Mouse (Mus musculus): ENCODE data around the gene Gsg1. TPM values are rescaled to one million over a fixed set of nuclear protein-coding genes. Genes with fewer than 3 reads are reported as not detected.

Gsg1 gene
- polyA plus RNA-seq, 1 experiment from 2014 or later, result 0.74 TPM

GRCm38 (mm10) chr6:135245586-135245985 is 8.6 kb downstream of the Gsg1 start:
- no peak overlapping the region for H3K27ac ChIP-seq (replicated peaks in 1 of 2; ENCODE audit: control insufficient read depth in 1 of 2, insufficient read depth in 1 of 2, low read depth in 2 of 2, low read length in 2 of 2)
- 74% methylated on average over 8 of the region's 8 CpGs for WGBS
- no peaks in the 10 kb centered on the region for H3K27me3 ChIP-seq (ENCODE audit: control insufficient read depth, insufficient read depth, low read length)
- no peaks in the 10 kb centered on the region for H3K9me3 ChIP-seq (ENCODE audit: control insufficient read depth, low read length)
- peaks cover 18 to 19% of the 10 kb centered on the region in 2 experiments for H3K4me1 ChIP-seq (ENCODE audit: control insufficient read depth in 2 of 2, insufficient read depth in 2 of 2, low read length in 2 of 2)
- no peak overlapping the region for H3K4me2 ChIP-seq (ENCODE audit: low read length)
- ATAC-seq (ENCODE audit: insufficient number of reproducible peaks, insufficient read depth, low FRiP score, low read depth), result no peak
- no peaks in the 10 kb centered on the region for H3K36me3 ChIP-seq (ENCODE audit: control insufficient read depth, insufficient read depth, low read length)
- no peak overlapping the region for H3K4me3 ChIP-seq (ENCODE audit: control insufficient read depth in 1 of 2, insufficient read depth in 1 of 2, low read depth in 1 of 2, low read length in 2 of 2)
- H3K9ac ChIP-seq (ENCODE audit: low read length), result no peak overlapping the region

GRCm38 (mm10) chr6:135240361-135240760 is 13.8 kb downstream of the Gsg1 start:
- H3K27me3 ChIP-seq (ENCODE audit: control insufficient read depth, insufficient read depth, low read length), result no peaks in the 10 kb centered on the region
- WGBS, result 85% methylated on average over 8 of the region's 8 CpGs

GRCm38 (mm10) chr6:135238211-135238610 is 15.9 kb downstream of the Gsg1 start:
- no peak overlapping the region for H3K9ac ChIP-seq (ENCODE audit: low read length)
- no peak overlapping the region for H3K4me3 ChIP-seq (ENCODE audit: control insufficient read depth in 1 of 2, insufficient read depth in 1 of 2, low read depth in 1 of 2, low read length in 2 of 2)
- no peaks in the 10 kb centered on the region for H3K27me3 ChIP-seq (ENCODE audit: control insufficient read depth, insufficient read depth, low read length)
- H3K4me2 ChIP-seq (ENCODE audit: low read length), result no peak overlapping the region
- H3K9me3 ChIP-seq (ENCODE audit: control insufficient read depth, low read length), result no peaks in the 10 kb centered on the region
- H3K36me3 ChIP-seq (ENCODE audit: control insufficient read depth, insufficient read depth, low read length), result peaks cover 14% of the 10 kb centered on the region
- 33% methylated on average over 4 of the region's 4 CpGs for WGBS
- no peak for ATAC-seq (ENCODE audit: insufficient number of reproducible peaks, insufficient read depth, low FRiP score, low read depth)
- peaks cover 13 to 18% of the 10 kb centered on the region in 2 experiments for H3K4me1 ChIP-seq (ENCODE audit: control insufficient read depth in 2 of 2, insufficient read depth in 2 of 2, low read length in 2 of 2)
- no peak overlapping the region for H3K27ac ChIP-seq (replicated peaks in 1 of 2; ENCODE audit: control insufficient read depth in 1 of 2, insufficient read depth in 1 of 2, low read depth in 2 of 2, low read length in 2 of 2)

More at GRCm38 (mm10) chr6:135240361-135240760, 13.8 kb downstream of the Gsg1 start:
- Histone ChIP-seq H3K27ac (replicated peaks in 1 of 2; ENCODE audit: control insufficient read depth in 1 of 2, insufficient read depth in 1 of 2, low read depth in 2 of 2, low read length in 2 of 2) (no peak overlapping the region), H3K4me3 (ENCODE audit: control insufficient read depth in 1 of 2, insufficient read depth in 1 of 2, low read depth in 1 of 2, low read length in 2 of 2) (no peak overlapping the region), H3K36me3 (ENCODE audit: control insufficient read depth, insufficient read depth, low read length) (peaks cover 3% of the 10 kb centered on the region; the same call in 1 of the 2 replicates), H3K9me3 (ENCODE audit: control insufficient read depth, low read length) (no peaks in the 10 kb centered on the region), H3K9ac (ENCODE audit: low read length) (no peak overlapping the region), H3K4me2 (ENCODE audit: low read length) (no peak overlapping the region), H3K4me1 (ENCODE audit: control insufficient read depth in 2 of 2, insufficient read depth in 2 of 2, low read length in 2 of 2) (peaks cover 13 to 18% of the 10 kb centered on the region in 2 experiments)
- ATAC-seq (ENCODE audit: insufficient number of reproducible peaks, insufficient read depth, low FRiP score, low read depth), result no peak

- no peak for ATAC-seq (ENCODE audit: insufficient number of reproducible peaks, insufficient read depth, low FRiP score, low read depth)
- no peak overlapping the region for H3K4me3 ChIP-seq (ENCODE audit: control insufficient read depth in 1 of 2, insufficient read depth in 1 of 2, low read depth in 1 of 2, low read length in 2 of 2)
- no peak overlapping the region for H3K27ac ChIP-seq (replicated peaks in 1 of 2; ENCODE audit: control insufficient read depth in 1 of 2, insufficient read depth in 1 of 2, low read depth in 2 of 2, low read length in 2 of 2)
- WGBS, result 34% methylated on average over 14 of the region's 14 CpGs
- peaks cover 14% of the 10 kb centered on the region for H3K36me3 ChIP-seq (ENCODE audit: control insufficient read depth, insufficient read depth, low read length)
- H3K9me3 ChIP-seq (ENCODE audit: control insufficient read depth, low read length), result no peaks in the 10 kb centered on the region
- peaks cover 13 to 18% of the 10 kb centered on the region in 2 experiments for H3K4me1 ChIP-seq (ENCODE audit: control insufficient read depth in 2 of 2, insufficient read depth in 2 of 2, low read length in 2 of 2)
- H3K9ac ChIP-seq (ENCODE audit: low read length), result no peak overlapping the region
- no peaks in the 10 kb centered on the region for H3K27me3 ChIP-seq (ENCODE audit: control insufficient read depth, insufficient read depth, low read length)
- H3K4me2 ChIP-seq (ENCODE audit: low read length), result no peak overlapping the region
These were observed 16.8 kb downstream of the Gsg1 start for GRCm38 (mm10) chr6:135237326-135237725.

- Histone ChIP-seq H3K9ac (ENCODE audit: low read length) (no peak overlapping the region), H3K27me3 (ENCODE audit: control insufficient read depth, insufficient read depth, low read length) (no peaks in the 10 kb centered on the region), H3K27ac (replicated peaks in 1 of 2; ENCODE audit: control insufficient read depth in 1 of 2, insufficient read depth in 1 of 2, low read depth in 2 of 2, low read length in 2 of 2) (no peak overlapping the region), H3K9me3 (ENCODE audit: control insufficient read depth, low read length) (no peaks in the 10 kb centered on the region), H3K36me3 (ENCODE audit: control insufficient read depth, insufficient read depth, low read length) (peaks cover 14% of the 10 kb centered on the region), H3K4me2 (ENCODE audit: low read length) (no peak overlapping the region), H3K4me3 (ENCODE audit: control insufficient read depth in 1 of 2, insufficient read depth in 1 of 2, low read depth in 1 of 2, low read length in 2 of 2) (no peak overlapping the region), H3K4me1 (ENCODE audit: control insufficient read depth in 2 of 2, insufficient read depth in 2 of 2, low read length in 2 of 2) (peaks cover 13% of the 10 kb centered on the region in 2 experiments)
- ATAC-seq (ENCODE audit: insufficient number of reproducible peaks, insufficient read depth, low FRiP score, low read depth), result no peak
- 88% methylated on average over 3 of the region's 3 CpGs for WGBS
These were observed 17.6 kb downstream of the Gsg1 start for GRCm38 (mm10) chr6:135236576-135236975.

GRCm38 (mm10) chr6:135235742-135236141 is 18.4 kb downstream of the Gsg1 start:
- no peak for ATAC-seq (ENCODE audit: insufficient number of reproducible peaks, insufficient read depth, low FRiP score, low read depth)
- H3K27me3 ChIP-seq (ENCODE audit: control insufficient read depth, insufficient read depth, low read length), result no peaks in the 10 kb centered on the region
- 90% methylated on average over 3 of the region's 3 CpGs for WGBS
- H3K27ac ChIP-seq (replicated peaks in 1 of 2; ENCODE audit: control insufficient read depth in 1 of 2, insufficient read depth in 1 of 2, low read depth in 2 of 2, low read length in 2 of 2), result no peak overlapping the region
- H3K9me3 ChIP-seq (ENCODE audit: control insufficient read depth, low read length), result no peaks in the 10 kb centered on the region
- H3K36me3 ChIP-seq (ENCODE audit: control insufficient read depth, insufficient read depth, low read length), result peaks cover 14% of the 10 kb centered on the region
- peaks cover 7 to 8% of the 10 kb centered on the region in 2 experiments; a peak in 3 of 4 replicates for H3K4me1 ChIP-seq (ENCODE audit: control insufficient read depth in 2 of 2, insufficient read depth in 2 of 2, low read length in 2 of 2)
- H3K9ac ChIP-seq (ENCODE audit: low read length), result no peak overlapping the region
- no peak overlapping the region for H3K4me2 ChIP-seq (ENCODE audit: low read length)
- no peak overlapping the region for H3K4me3 ChIP-seq (ENCODE audit: control insufficient read depth in 1 of 2, insufficient read depth in 1 of 2, low read depth in 1 of 2, low read length in 2 of 2)

GRCm38 (mm10) chr6:135232443-135233182 is 21.5 kb downstream of the Gsg1 start:
- WGBS, result 66% methylated on average over 12 of the region's 12 CpGs

More at GRCm38 (mm10) chr6:135232443-135233182, 21.5 kb downstream of the Gsg1 start:
- H3K36me3 ChIP-seq (ENCODE audit: control insufficient read depth, insufficient read depth, low read length), result peaks cover 14% of the 10 kb centered on the region
- H3K27me3 ChIP-seq (ENCODE audit: control insufficient read depth, insufficient read depth, low read length), result no peaks in the 10 kb centered on the region
- peaks cover 5 to 7% of the 10 kb centered on the region in 2 experiments; a peak in 3 of 4 replicates for H3K4me1 ChIP-seq (ENCODE audit: control insufficient read depth in 2 of 2, insufficient read depth in 2 of 2, low read length in 2 of 2)
- no peak overlapping the region for H3K4me2 ChIP-seq (ENCODE audit: low read length)
- no peaks in the 10 kb centered on the region for H3K9me3 ChIP-seq (ENCODE audit: control insufficient read depth, low read length)
- no peak for ATAC-seq (ENCODE audit: insufficient number of reproducible peaks, insufficient read depth, low FRiP score, low read depth)
- H3K9ac ChIP-seq (ENCODE audit: low read length), result no peak overlapping the region
- H3K4me3 ChIP-seq (ENCODE audit: control insufficient read depth in 1 of 2, insufficient read depth in 1 of 2, low read depth in 1 of 2, low read length in 2 of 2), result no peak overlapping the region
- no peak overlapping the region for H3K27ac ChIP-seq (replicated peaks in 1 of 2; ENCODE audit: control insufficient read depth in 1 of 2, insufficient read depth in 1 of 2, low read depth in 2 of 2, low read length in 2 of 2)
